Mouse (Mus musculus) forebrain, embryonic 16.5 days (tissue): Measurements from ENCODE around the gene Hsf2. TPM values are rescaled to one million over a fixed set of nuclear protein-coding genes. Genes with fewer than 3 reads are reported as not detected.
"Not testable (repeated sequence)": the region's sequence is repeated elsewhere in the genome, so short reads cannot be mapped to it uniquely, and the experiment has no call there.

Experiments used
- ATAC-seq: fragments of 200-750 bp; cut with Nextera tagmentation; 2 replicates; pipeline ENCODE4 v1.8.0; 2017; ENCODE audit warnings: mild to moderate bottlenecking, moderate library complexity
- H3K27ac ChIP-seq: fragments of 300-500 bp; sonication (generic); 2 replicates; pipeline ENCODE4 v1.5.1; 2014; ENCODE audit warnings: low read length, control low read depth
- H3K27me3 ChIP-seq: fragments of 300-500 bp; sonication (generic); replicated peaks from 2 replicates; pipeline ENCODE4 v1.6.1; 2014; ENCODE audit warnings: low read length; ENCODE audit not compliant: control insufficient read depth, insufficient read depth
- H3K36me3 ChIP-seq: fragments of 300-500 bp; sonication (generic); 2 replicates; pipeline ENCODE4 v1.6.1; 2014; ENCODE audit not compliant: control insufficient read depth, insufficient read depth
- H3K4me1 ChIP-seq: fragments of 300-500 bp; sonication (generic); replicated peaks from 2 replicates; pipeline ENCODE4 v1.6.1; 2014; ENCODE audit warnings: low read length; ENCODE audit not compliant: control insufficient read depth, insufficient read depth
- H3K4me2 ChIP-seq: fragments of 300-500 bp; sonication (generic); 2 replicates; pipeline ENCODE4 v1.6.1; 2014; ENCODE audit warnings: mild to moderate bottlenecking, low read length, control low read depth
- H3K4me3 ChIP-seq: fragments of 300-500 bp; sonication (generic); replicated peaks from 2 replicates; pipeline ENCODE4 v1.5.1; 2014; ENCODE audit warnings: mild to moderate bottlenecking, low read length, control low read depth
- H3K9ac ChIP-seq: fragments of 300-500 bp; sonication (generic); replicated peaks from 2 replicates; pipeline ENCODE4 v1.6.1; 2014; ENCODE audit warnings: low read depth, low read length, control low read depth
- H3K9me3 ChIP-seq: fragments of 300-500 bp; sonication (generic); 2 replicates; pipeline ENCODE4 v1.6.1; 2016; ENCODE audit warnings: low read length; ENCODE audit not compliant: control insufficient read depth
- WGBS: fragments of 180-500 bp; shearing (Covaris S2); extraction: QIAGEN DNeasy Blood & Tissue Kit; methylation state at CpG from one replicate; pipeline ENCODE4 v1.1.7; 2014; 5-methylcytosine and 5-hydroxymethylcytosine counted together
- polyA plus RNA-seq: library from polyadenylated mRNA; unstranded; fragments of >200 nt; fragmentation: Nextera tagmentation; extraction: Ambion mirVana; gene quantifications from 2 replicates; pipeline ENCODE4 v1.2.1, GENCODE M21; 2015

The Hsf2 gene
- polyA plus RNA-seq, 1 experiment from 2014 or later, result 67.1 TPM

GRCm38 (mm10) chr10:57515278-57515677 lies 29.1 kb downstream of the Hsf2 start:
- Histone ChIP-seq H3K9me3 (no peaks in the 10 kb centered on the region), H3K27me3 (no peaks in the 10 kb centered on the region), H3K9ac (no peak overlapping the region), H3K36me3 (peaks cover 57% of the 10 kb centered on the region), H3K4me1 (no peaks in the 10 kb centered on the region), H3K27ac (no peak overlapping the region), H3K4me2 (no peak overlapping the region), H3K4me3 (no peak overlapping the region)
- 89% methylated on average over 1 of the region's 1 CpGs for WGBS
- no peak for ATAC-seq

GRCm38 (mm10) chr10:57526469-57526868 lies 40.3 kb downstream of the Hsf2 start:
- H3K4me3 ChIP-seq, result no peak overlapping the region
- no peak overlapping the region for H3K4me2 ChIP-seq
- no peak overlapping the region for H3K9ac ChIP-seq
- H3K4me1 ChIP-seq, result peaks cover 20% of the 10 kb centered on the region
- H3K9me3 ChIP-seq, result peaks cover 3% of the 10 kb centered on the region
- no peaks in the 10 kb centered on the region for H3K27me3 ChIP-seq
- 97% methylated on average over 5 of the region's 5 CpGs for WGBS
- no peak overlapping the region for H3K27ac ChIP-seq
- peaks cover 30% of the 10 kb centered on the region for H3K36me3 ChIP-seq
- no peak for ATAC-seq

- Histone ChIP-seq H3K4me2 (peak overlapping the region; percentile 89), H3K9ac (peak overlapping the region; percentile 90), H3K4me1 (peaks cover 20% of the 10 kb centered on the region), H3K9me3 (no peaks in the 10 kb centered on the region), H3K27me3 (peaks cover 3% of the 10 kb centered on the region; the same call in 1 of the 2 replicates), H3K4me3 (peak overlapping the region; percentile 72), H3K27ac (no peak overlapping the region), H3K36me3 (peaks cover 7% of the 10 kb centered on the region; the same call in 1 of the 2 replicates)
- WGBS, result 68% methylated on average over 2 of the region's 2 CpGs
- ATAC-seq, result no peak
Observed at GRCm38 (mm10) chr10:57531076-57531475, 44.9 kb downstream of the Hsf2 start.

- WGBS, result 2% methylated on average over 28 of the region's 28 CpGs
- H3K4me2 ChIP-seq, result peak overlapping the region; percentile 89
- no peak for ATAC-seq
Observed at GRCm38 (mm10) chr10:57531616-57532217, 45.5 kb downstream of the Hsf2 start.

GRCm38 (mm10) chr10:57532218-57533101 lies 46.3 kb downstream of the Hsf2 start, which contains the start of gene Serinc1:
Gene Serinc1, minus strand, starts transcription at chr10:57532530.
- peak within 1 kb of the TSS; percentile 89 for H3K4me2 ChIP-seq
- H3K4me3 ChIP-seq, result peak within 1 kb of the TSS; percentile 72
- H3K9me3 ChIP-seq, result no peaks in the 10 kb centered on the region
- H3K27ac ChIP-seq, result peak within 1 kb of the TSS; percentile 97
- H3K36me3 ChIP-seq, result no peaks in the 10 kb centered on the region
- H3K9ac ChIP-seq, result peak within 1 kb of the TSS; percentile 90
- H3K4me1 ChIP-seq, result peaks cover 20% of the 10 kb centered on the region
- ATAC-seq, result peak; percentile 100
- WGBS, result 12% methylated on average over 49 of the region's 49 CpGs
- H3K27me3 ChIP-seq, result peaks cover 7% of the 10 kb centered on the region

More at GRCm38 (mm10) chr10:57531616-57532217, 45.5 kb downstream of the Hsf2 start:
- peaks cover 4% of the 10 kb centered on the region for H3K27me3 ChIP-seq
- H3K9me3 ChIP-seq, result no peaks in the 10 kb centered on the region
- peaks cover 4% of the 10 kb centered on the region; the same call in 1 of the 2 replicates for H3K36me3 ChIP-seq
- H3K27ac ChIP-seq, result peak overlapping the region; percentile 97
- H3K4me3 ChIP-seq, result peak overlapping the region; percentile 72
- peaks cover 20% of the 10 kb centered on the region for H3K4me1 ChIP-seq
- H3K9ac ChIP-seq, result peak overlapping the region; percentile 90

- H3K4me1 ChIP-seq, H3K4me3 ChIP-seq, H3K27ac ChIP-seq, H3K36me3 ChIP-seq, H3K9me3 ChIP-seq, H3K4me2 ChIP-seq, H3K9ac ChIP-seq, H3K27me3 ChIP-seq, ATAC-seq: not testable (repeated sequence)
- 73% methylated on average over 9 of the region's 9 CpGs for WGBS
Observed at GRCm38 (mm10) chr10:57543890-57544289, 57.7 kb downstream of the Hsf2 start.

GRCm38 (mm10) chr10:57549631-57550030 lies 63.4 kb downstream of the Hsf2 start:
- no peaks in the 10 kb centered on the region for H3K36me3 ChIP-seq
- no peaks in the 10 kb centered on the region for H3K9me3 ChIP-seq
- no peak overlapping the region for H3K9ac ChIP-seq
- H3K27me3 ChIP-seq, result no peaks in the 10 kb centered on the region
- no peak for ATAC-seq
- no peak overlapping the region for H3K4me2 ChIP-seq
- WGBS, result 89% methylated on average over 4 of the region's 4 CpGs
- H3K27ac ChIP-seq, result no peak overlapping the region
- no peaks in the 10 kb centered on the region for H3K4me1 ChIP-seq
- no peak overlapping the region for H3K4me3 ChIP-seq

GRCm38 (mm10) chr10:57553719-57554118 lies 67.5 kb downstream of the Hsf2 start:
- no peaks in the 10 kb centered on the region for H3K4me1 ChIP-seq
- no peak overlapping the region for H3K4me2 ChIP-seq
- H3K27me3 ChIP-seq, result no peaks in the 10 kb centered on the region
- 88% methylated on average over 1 of the region's 1 CpGs for WGBS
- no peaks in the 10 kb centered on the region for H3K9me3 ChIP-seq
- no peak overlapping the region for H3K27ac ChIP-seq
- H3K36me3 ChIP-seq, result no peaks in the 10 kb centered on the region
- H3K4me3 ChIP-seq, result no peak overlapping the region
- ATAC-seq, result no peak
- no peak overlapping the region for H3K9ac ChIP-seq

- ATAC-seq, result no peak
- Histone ChIP-seq H3K4me2 (no peak overlapping the region), H3K9ac (no peak overlapping the region), H3K4me1 (no peaks in the 10 kb centered on the region), H3K27me3 (no peaks in the 10 kb centered on the region), H3K36me3 (no peaks in the 10 kb centered on the region), H3K4me3 (no peak overlapping the region), H3K9me3 (no peaks in the 10 kb centered on the region), H3K27ac (no peak overlapping the region)
- 63% methylated on average over 5 of the region's 5 CpGs for WGBS
Observed at GRCm38 (mm10) chr10:57557597-57557996, 71.4 kb downstream of the Hsf2 start.
